Mouse (Mus musculus): ENCODE data around the gene Gm525. TPM values are rescaled to one million over a fixed set of nuclear protein-coding genes. Genes with fewer than 3 reads are reported as not detected.
"Not testable (repeated sequence)": the region's sequence is repeated elsewhere in the genome, so short reads cannot be mapped to it uniquely, and the experiment has no call there.

Gm525 gene
- polyA plus RNA-seq, 1 experiment from 2014 or later, result not detected

DNA sequence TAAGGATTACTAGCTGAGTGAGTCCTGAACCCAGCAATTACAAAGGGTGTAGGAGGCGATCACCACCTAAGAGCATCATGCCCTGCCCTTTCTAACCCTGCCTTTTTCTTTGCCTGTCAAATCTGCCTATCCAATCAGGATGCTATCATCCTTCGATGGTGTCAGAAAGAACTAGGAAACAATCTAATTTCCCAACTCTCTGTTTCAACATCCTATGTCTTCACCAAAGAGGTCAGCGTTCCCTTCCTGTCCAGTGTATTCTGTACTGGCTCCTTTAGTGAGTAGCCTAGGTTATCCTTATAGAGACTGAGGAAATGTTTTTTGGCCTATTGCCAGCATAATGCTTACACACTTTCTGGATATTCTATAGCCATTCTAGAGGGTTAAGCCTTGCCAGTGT, 38.1 kb upstream of the Gm525 start:
- no peaks in the 10 kb centered on the region for H3K4me1 ChIP-seq (replicated peaks; ENCODE audit: control insufficient read depth, insufficient read depth, low read length)
- H3K4me3 ChIP-seq (replicated peaks; ENCODE audit: low read length), result no peak overlapping the region
- WGBS, result 82% methylated on average over 3 of the region's 3 CpGs
- H3K9me3 ChIP-seq (ENCODE audit: control insufficient read depth, low read length), result no peaks in the 10 kb centered on the region
- H3K4me2 ChIP-seq (ENCODE audit: low read length), result no peak overlapping the region
- peaks cover 12% of the 10 kb centered on the region for H3K36me3 ChIP-seq (ENCODE audit: control insufficient read depth, insufficient read depth)
- no peaks in the 10 kb centered on the region for H3K27me3 ChIP-seq (replicated peaks; ENCODE audit: control insufficient read depth, insufficient read depth, low read length)
- no peak overlapping the region for H3K27ac ChIP-seq (ENCODE audit: low read length)
- no peak for ATAC-seq
- H3K9ac ChIP-seq (replicated peaks; ENCODE audit: low read depth, low read length), result no peak overlapping the region

DNA sequence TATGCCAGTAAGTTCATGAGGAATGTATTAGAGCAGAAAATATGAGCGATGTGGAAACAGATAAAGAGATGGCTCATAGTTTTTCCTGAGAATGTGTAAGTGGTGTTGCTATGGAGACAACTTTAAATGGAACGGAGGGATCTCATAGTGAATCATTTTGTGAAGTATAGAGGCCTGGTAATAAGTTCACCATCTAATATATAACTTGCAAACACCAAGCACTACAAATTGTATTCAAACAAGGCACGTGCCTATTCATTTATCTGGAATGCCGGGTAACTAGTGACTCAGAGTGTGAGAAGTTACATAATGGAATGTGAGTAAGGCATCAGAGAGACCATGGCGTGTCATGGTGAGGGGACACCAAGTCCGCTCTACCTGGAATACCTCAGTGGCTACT, 35.1 kb upstream of the Gm525 start:
- no peaks in the 10 kb centered on the region for H3K27me3 ChIP-seq (replicated peaks; ENCODE audit: control insufficient read depth, insufficient read depth, low read length)
- H3K27ac ChIP-seq (ENCODE audit: low read length), result no peak overlapping the region
- no peaks in the 10 kb centered on the region for H3K9me3 ChIP-seq (ENCODE audit: control insufficient read depth, low read length)
- 89% methylated on average over 6 of the region's 6 CpGs for WGBS
- no peaks in the 10 kb centered on the region for H3K4me1 ChIP-seq (replicated peaks; ENCODE audit: control insufficient read depth, insufficient read depth, low read length)
- no peak for ATAC-seq
- no peak overlapping the region for H3K4me3 ChIP-seq (replicated peaks; ENCODE audit: low read length)
- no peak overlapping the region for H3K9ac ChIP-seq (replicated peaks; ENCODE audit: low read depth, low read length)
- peaks cover 23% of the 10 kb centered on the region for H3K36me3 ChIP-seq (ENCODE audit: control insufficient read depth, insufficient read depth)
- no peak overlapping the region for H3K4me2 ChIP-seq (ENCODE audit: low read length)

DNA sequence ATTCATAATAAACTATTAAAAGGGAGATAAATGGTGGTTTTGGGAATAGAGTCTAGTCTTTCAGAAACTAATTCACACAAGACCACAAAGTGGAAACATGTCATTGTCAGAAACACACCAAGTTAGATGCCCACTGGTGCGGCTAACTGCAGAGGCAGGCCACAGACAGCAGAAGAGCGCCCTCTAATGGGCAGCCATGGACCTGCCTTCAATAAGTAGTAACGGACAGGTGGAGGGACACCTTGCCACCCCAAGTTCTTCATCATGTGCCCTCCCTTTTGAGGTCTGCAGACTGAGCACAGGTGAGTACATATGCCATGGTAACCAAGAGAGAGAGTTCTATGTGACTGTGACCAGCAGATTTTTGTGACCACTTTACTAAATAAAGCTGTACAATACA, 34.3 kb upstream of the Gm525 start:
- no peak overlapping the region for H3K4me2 ChIP-seq (ENCODE audit: low read length)
- H3K4me1 ChIP-seq (replicated peaks; ENCODE audit: control insufficient read depth, insufficient read depth, low read length), result no peaks in the 10 kb centered on the region
- no peaks in the 10 kb centered on the region for H3K9me3 ChIP-seq (ENCODE audit: control insufficient read depth, low read length)
- no peaks in the 10 kb centered on the region for H3K27me3 ChIP-seq (replicated peaks; ENCODE audit: control insufficient read depth, insufficient read depth, low read length)
- no peak overlapping the region for H3K9ac ChIP-seq (replicated peaks; ENCODE audit: low read depth, low read length)
- no peak for ATAC-seq
- WGBS, result 36% methylated on average over 3 of the region's 3 CpGs
- no peak overlapping the region for H3K4me3 ChIP-seq (replicated peaks; ENCODE audit: low read length)
- no peak overlapping the region for H3K27ac ChIP-seq (ENCODE audit: low read length)
- peaks cover 26% of the 10 kb centered on the region for H3K36me3 ChIP-seq (ENCODE audit: control insufficient read depth, insufficient read depth)

DNA sequence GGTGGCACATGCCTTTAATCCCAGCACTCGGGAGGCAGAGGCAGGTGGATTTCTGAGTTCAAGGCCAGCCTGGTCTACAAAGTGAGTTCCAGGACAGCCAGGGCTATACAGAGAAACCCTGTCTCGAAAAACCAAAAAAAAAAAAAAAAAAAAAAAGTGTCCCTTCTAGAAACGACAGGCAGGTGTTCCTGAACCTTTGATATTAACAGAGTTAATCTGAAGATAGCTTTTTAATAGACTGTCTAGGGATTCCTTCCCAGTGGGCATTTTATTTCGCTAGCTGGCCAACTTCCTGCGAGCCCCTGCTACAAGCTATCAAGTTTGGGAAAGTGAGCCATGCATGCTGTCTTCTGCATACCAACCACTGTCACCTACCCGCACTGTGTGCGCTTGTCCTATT, 32.6 kb upstream of the Gm525 start:
- ATAC-seq; H3K4me2 ChIP-seq (ENCODE audit: low read length); H3K4me1 ChIP-seq (replicated peaks; ENCODE audit: control insufficient read depth, insufficient read depth, low read length); H3K9me3 ChIP-seq (ENCODE audit: control insufficient read depth, low read length); H3K4me3 ChIP-seq (replicated peaks; ENCODE audit: low read length); H3K27ac ChIP-seq (ENCODE audit: low read length); H3K27me3 ChIP-seq (replicated peaks; ENCODE audit: control insufficient read depth, insufficient read depth, low read length); H3K9ac ChIP-seq (replicated peaks; ENCODE audit: low read depth, low read length): not testable (repeated sequence)
- peaks cover 44% of the 10 kb centered on the region for H3K36me3 ChIP-seq (ENCODE audit: control insufficient read depth, insufficient read depth)
- WGBS, result 96% methylated on average over 6 of the region's 7 CpGs

DNA sequence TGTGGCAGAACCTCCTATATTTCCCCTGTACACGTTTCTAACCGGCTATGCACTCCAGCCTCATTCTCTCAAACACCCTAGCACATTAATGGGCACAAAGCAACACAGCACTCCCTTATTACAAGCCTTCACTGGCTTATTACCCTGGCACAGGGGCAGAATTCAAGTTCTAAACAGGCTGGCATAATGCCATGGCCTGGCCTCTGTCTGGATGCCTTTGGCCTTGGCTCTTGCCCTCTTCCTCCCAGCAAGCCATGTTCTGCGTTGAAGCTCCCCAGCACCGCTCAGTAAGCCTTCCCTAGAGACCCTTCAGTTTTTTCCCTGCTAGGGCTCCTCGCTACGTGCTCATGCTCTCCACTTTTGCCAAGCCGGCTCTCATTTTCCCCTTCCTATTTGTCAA, 30.6 kb upstream of the Gm525 start:
- Histone ChIP-seq H3K4me3 (replicated peaks; ENCODE audit: low read length) (no peak overlapping the region), H3K27ac (ENCODE audit: low read length) (no peak overlapping the region), H3K4me2 (ENCODE audit: low read length) (no peak overlapping the region), H3K9ac (replicated peaks; ENCODE audit: low read depth, low read length) (no peak overlapping the region), H3K4me1 (replicated peaks; ENCODE audit: control insufficient read depth, insufficient read depth, low read length) (no peaks in the 10 kb centered on the region), H3K9me3 (ENCODE audit: control insufficient read depth, low read length) (peaks cover 5% of the 10 kb centered on the region; the same call in 1 of the 2 replicates), H3K36me3 (ENCODE audit: control insufficient read depth, insufficient read depth) (peaks cover 55% of the 10 kb centered on the region), H3K27me3 (replicated peaks; ENCODE audit: control insufficient read depth, insufficient read depth, low read length) (no peaks in the 10 kb centered on the region)
- WGBS, result 90% methylated on average over 7 of the region's 7 CpGs
- ATAC-seq, result no peak

DNA sequence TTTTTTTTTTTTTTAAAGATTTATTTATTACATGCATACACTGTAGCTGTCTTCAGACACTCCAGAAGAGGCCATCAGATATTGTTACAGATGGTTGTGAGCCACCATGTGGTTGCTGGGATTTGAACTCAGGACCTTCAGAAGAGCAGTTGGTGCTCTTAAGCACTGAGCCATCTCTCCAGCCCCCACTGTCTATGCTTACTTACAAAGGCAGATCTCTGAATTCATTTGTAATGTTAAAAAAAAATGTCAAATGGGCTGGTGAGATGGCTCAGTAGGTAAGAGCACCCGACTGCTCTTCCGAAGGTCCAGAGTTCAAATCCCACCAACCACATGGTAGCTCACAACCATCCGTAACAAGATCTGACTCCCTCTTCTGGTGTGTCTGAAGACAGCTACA, 28.1 kb upstream of the Gm525 start:
- not testable (repeated sequence) for H3K4me1 ChIP-seq (replicated peaks; ENCODE audit: control insufficient read depth, insufficient read depth, low read length); H3K4me2 ChIP-seq (ENCODE audit: low read length); H3K27me3 ChIP-seq (replicated peaks; ENCODE audit: control insufficient read depth, insufficient read depth, low read length); H3K4me3 ChIP-seq (replicated peaks; ENCODE audit: low read length); H3K27ac ChIP-seq (ENCODE audit: low read length); ATAC-seq; H3K9me3 ChIP-seq (ENCODE audit: control insufficient read depth, low read length); H3K9ac ChIP-seq (replicated peaks; ENCODE audit: low read depth, low read length)
- WGBS, result 95% methylated on average over 3 of the region's 3 CpGs
- H3K36me3 ChIP-seq (ENCODE audit: control insufficient read depth, insufficient read depth), result peaks cover 54% of the 10 kb centered on the region

DNA sequence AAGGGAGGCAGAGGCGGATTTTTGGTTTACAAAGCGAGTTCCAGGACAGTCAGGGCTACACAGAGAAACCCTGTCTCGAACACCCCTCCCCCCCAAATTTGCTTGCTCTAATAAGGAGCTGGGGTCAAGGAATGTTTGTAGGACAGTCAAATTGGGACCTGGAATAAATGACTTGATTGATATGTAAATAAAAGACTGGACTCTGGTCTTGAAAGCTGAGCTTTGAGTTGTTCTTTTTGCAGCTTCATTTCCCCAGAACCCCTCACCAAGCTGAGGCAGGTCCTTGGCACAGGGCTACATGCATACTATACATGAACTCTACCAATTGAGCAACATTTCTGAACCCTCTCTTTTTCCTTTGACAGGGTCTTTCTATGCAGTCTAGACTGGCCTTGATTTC, 27.6 kb upstream of the Gm525 start:
- H3K4me3 ChIP-seq (replicated peaks; ENCODE audit: low read length), result no peak overlapping the region
- no peaks in the 10 kb centered on the region for H3K4me1 ChIP-seq (replicated peaks; ENCODE audit: control insufficient read depth, insufficient read depth, low read length)
- no peak overlapping the region for H3K27ac ChIP-seq (ENCODE audit: low read length)
- peaks cover 54% of the 10 kb centered on the region for H3K36me3 ChIP-seq (ENCODE audit: control insufficient read depth, insufficient read depth)
- H3K4me2 ChIP-seq (ENCODE audit: low read length), result no peak overlapping the region
- WGBS, result 89% methylated on average over 3 of the region's 3 CpGs
- H3K9me3 ChIP-seq (ENCODE audit: control insufficient read depth, low read length), result peaks cover 5% of the 10 kb centered on the region; the same call in 1 of the 2 replicates
- no peaks in the 10 kb centered on the region for H3K27me3 ChIP-seq (replicated peaks; ENCODE audit: control insufficient read depth, insufficient read depth, low read length)
- ATAC-seq, result no peak
- H3K9ac ChIP-seq (replicated peaks; ENCODE audit: low read depth, low read length), result no peak overlapping the region

DNA sequence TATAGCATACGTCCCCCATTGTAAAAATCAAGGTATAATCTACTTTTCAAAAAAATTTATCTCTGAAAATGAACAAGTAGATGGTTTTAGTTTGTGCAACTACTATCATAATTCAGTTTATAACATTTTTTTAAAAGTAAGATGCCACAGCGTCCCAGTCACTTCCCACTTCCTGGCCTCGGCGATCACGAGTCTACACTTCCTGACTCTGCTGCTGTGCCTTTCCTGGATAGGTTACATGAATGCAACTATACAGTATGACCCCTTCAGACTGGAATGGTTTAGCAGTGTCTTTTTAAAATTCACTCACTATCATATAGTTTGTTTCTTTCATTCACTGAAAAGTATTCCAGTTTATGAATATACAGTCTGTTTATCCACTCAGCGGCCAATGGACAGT, 21.9 kb upstream of the Gm525 start:
- no peak for ATAC-seq
- Histone ChIP-seq H3K4me2 (ENCODE audit: low read length) (no peak overlapping the region), H3K36me3 (ENCODE audit: control insufficient read depth, insufficient read depth) (peaks cover 27% of the 10 kb centered on the region), H3K27ac (ENCODE audit: low read length) (no peak overlapping the region), H3K9me3 (ENCODE audit: control insufficient read depth, low read length) (no peaks in the 10 kb centered on the region), H3K4me1 (replicated peaks; ENCODE audit: control insufficient read depth, insufficient read depth, low read length) (peaks cover 5% of the 10 kb centered on the region; the same call in 1 of the 2 replicates), H3K27me3 (replicated peaks; ENCODE audit: control insufficient read depth, insufficient read depth, low read length) (no peaks in the 10 kb centered on the region), H3K4me3 (replicated peaks; ENCODE audit: low read length) (no peak overlapping the region), H3K9ac (replicated peaks; ENCODE audit: low read depth, low read length) (no peak overlapping the region)
- WGBS, result 96% methylated on average over 6 of the region's 6 CpGs

DNA sequence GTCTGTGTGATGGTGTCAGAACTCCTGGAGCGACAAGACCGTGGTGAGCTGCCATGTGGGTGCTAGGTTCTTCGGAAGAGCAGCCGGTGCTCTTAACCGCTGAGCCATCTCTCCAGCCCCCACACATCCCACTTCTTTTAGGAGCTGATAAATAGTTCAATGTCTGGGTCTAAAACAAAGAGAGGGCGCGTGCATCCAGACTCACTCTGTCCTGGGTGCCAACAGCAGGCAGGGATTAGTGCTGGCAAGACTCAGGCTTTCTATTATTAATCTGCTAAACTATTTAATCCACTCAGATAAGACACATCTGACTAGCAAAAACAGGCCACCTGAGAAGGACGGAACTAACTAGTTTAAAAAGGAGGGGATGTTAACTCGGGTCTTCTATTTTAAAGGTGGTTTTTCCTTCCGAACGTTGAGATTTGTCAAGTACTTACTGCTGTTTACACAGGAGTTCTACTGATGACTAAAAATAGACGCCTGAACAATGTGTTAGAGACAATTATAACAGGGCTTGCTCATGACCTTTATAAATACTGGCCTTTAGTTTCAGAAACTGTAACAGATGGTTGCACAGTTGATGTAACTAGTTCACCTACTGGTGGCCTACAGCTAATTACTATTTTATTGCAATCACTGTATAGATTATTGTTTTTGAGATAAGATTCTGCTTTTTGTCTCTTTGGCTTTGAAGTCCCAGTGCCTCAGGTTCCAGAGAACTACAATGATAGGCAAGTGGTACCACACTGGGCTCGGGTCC, 17.5 kb upstream of the Gm525 start:
- Histone ChIP-seq H3K27ac (ENCODE audit: low read length) (no peak overlapping the region), H3K36me3 (ENCODE audit: control insufficient read depth, insufficient read depth) (peaks cover 7% of the 10 kb centered on the region; the same call in 1 of the 2 replicates)
- WGBS, result 71% methylated on average over 13 of the region's 13 CpGs

More for the DNA sequence above, 17.5 kb upstream of the Gm525 start:
- ATAC-seq, result no peak
- H3K9ac ChIP-seq (replicated peaks; ENCODE audit: low read depth, low read length), result no peak overlapping the region
- no peaks in the 10 kb centered on the region for H3K9me3 ChIP-seq (ENCODE audit: control insufficient read depth, low read length)
- no peak overlapping the region for H3K4me3 ChIP-seq (replicated peaks; ENCODE audit: low read length)
- peaks cover 26% of the 10 kb centered on the region for H3K4me1 ChIP-seq (replicated peaks; ENCODE audit: control insufficient read depth, insufficient read depth, low read length)
- no peak overlapping the region for H3K4me2 ChIP-seq (ENCODE audit: low read length)
- H3K27me3 ChIP-seq (replicated peaks; ENCODE audit: control insufficient read depth, insufficient read depth, low read length), result no peaks in the 10 kb centered on the region

All from forebrain, embryonic 16.5 days (tissue).